Mouse (Mus musculus) brown adipose tissue, adult 24 weeks (tissue): ENCODE results near the gene Prkg1. TPM values are rescaled to one million over a fixed set of nuclear protein-coding genes. Genes with fewer than 3 reads are reported as not detected.
"Not testable (repeated sequence)": the region's sequence is repeated elsewhere in the genome, so short reads cannot be mapped to it uniquely, and the experiment has no call there.

ENCODE experiments used
- H3K27ac ChIP-seq: fragments of 200-500 bp; replicated peaks from 2 replicates; pipeline ENCODE4 v1.5.1; 2012; ENCODE audit warnings: low read depth, mild to moderate bottlenecking, low read length
- H3K4me1 ChIP-seq: fragments of 200-500 bp; 2 replicates; pipeline ENCODE4 v1.6.1; 2012; ENCODE audit warnings: low read length, mixed read lengths; ENCODE audit not compliant: control insufficient read depth, insufficient read depth, insufficient read length
- H3K4me3 ChIP-seq: fragments of 200-500 bp; 2 replicates; pipeline ENCODE4 v1.5.1; 2012; ENCODE audit warnings: low read depth, mild to moderate bottlenecking, low read length, moderate library complexity; ENCODE audit not compliant: insufficient read depth
- polyA plus RNA-seq: library from polyadenylated mRNA; stranded (reverse); fragments of >200 nt; gene quantifications from 2 replicates; pipeline ENCODE4 v1.2.4, GENCODE M21; 2012; ENCODE audit not compliant: missing spikeins, insufficient read depth, insufficient read length

The Prkg1 gene
- polyA plus RNA-seq, 1 experiment, result 1.3 TPM

- no peak overlapping the region for H3K27ac ChIP-seq
- H3K4me1 ChIP-seq, result no peaks in the 10 kb centered on the region
- H3K4me3 ChIP-seq, result no peak overlapping the region
Observed at GRCm38 (mm10) chr19:30554467-30554881, 1210.4 kb downstream of the Prkg1 start.

GRCm38 (mm10) chr19:30553740-30554139, 1211.1 kb downstream of the Prkg1 start:
- H3K27ac ChIP-seq, result no peak overlapping the region
- H3K4me1 ChIP-seq, result no peaks in the 10 kb centered on the region
- H3K4me3 ChIP-seq, result no peak overlapping the region

DNA sequence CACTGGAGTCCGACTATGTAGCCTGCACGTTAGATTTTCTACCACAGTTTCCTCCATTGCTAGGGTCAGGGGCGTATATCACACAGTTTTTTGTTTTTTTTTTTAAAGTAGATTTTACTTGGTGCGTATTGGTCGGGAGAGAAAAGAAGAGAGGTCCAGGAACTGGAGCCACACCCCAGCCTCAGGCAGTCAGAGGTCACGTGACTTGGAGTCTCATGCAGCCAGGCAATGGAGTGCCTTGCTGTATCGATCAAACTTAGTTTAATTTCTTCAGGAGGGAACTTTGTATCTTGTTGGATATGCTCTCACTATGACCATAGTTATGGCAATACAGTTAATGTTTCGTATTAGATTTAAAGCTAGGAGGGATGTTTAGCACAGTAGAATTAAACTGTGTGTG, 1212.6 kb downstream of the Prkg1 start:
- no peaks in the 10 kb centered on the region for H3K4me1 ChIP-seq
- no peak overlapping the region for H3K4me3 ChIP-seq
- no peak overlapping the region for H3K27ac ChIP-seq

DNA sequence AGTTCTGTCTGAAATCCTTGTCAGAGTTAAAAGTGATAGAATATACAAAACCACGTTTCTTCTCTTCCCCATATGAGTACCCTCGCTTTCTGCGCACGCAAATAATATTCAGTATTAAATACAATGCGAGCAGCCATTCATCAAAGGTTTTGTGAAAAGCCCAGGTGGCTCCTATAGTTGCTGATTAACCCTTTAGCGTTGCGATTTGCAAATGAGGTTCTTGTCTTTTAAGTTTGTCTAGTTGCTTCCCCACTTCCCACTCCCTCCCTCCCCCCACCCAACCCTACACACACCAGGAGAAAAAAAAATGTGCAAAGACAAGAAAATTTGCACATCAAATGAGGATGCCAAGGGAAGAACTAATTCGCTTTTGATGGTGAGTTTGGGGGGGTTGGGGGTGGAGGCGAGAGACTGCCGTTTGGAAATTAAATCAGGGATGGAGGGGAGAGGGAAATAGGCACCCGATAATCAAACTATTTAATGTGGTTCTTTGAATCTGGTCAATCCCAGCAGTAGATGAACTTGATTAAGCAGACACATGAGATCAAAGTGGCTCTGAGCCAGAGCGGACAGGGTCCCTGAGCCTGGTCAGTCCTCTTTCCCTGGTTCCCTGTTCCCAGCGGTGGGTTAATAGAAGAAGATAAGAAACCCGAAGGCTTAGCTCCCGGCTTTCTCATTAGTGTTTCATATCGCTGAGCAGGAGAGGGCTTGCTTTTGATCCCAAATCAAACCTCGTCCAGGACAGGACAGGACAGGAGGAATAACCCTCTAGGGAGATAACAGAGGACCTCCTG, 1214.8 kb downstream of the Prkg1 start:
- Histone ChIP-seq H3K4me1 (no peaks in the 10 kb centered on the region), H3K4me3 (no peak overlapping the region), H3K27ac (no peak overlapping the region)

- no peak within 1 kb of the TSS for H3K27ac ChIP-seq
- H3K4me3 ChIP-seq, result no peak within 1 kb of the TSS
- H3K4me1 ChIP-seq, result no peaks in the 10 kb centered on the region
Observed at GRCm38 (mm10) chr19:30549044-30549853, 1215.6 kb downstream of the Prkg1 start, which contains the start of gene Dkk1. TSS of gene Dkk1 (minus strand) at chr19:30549665.

GRCm38 (mm10) chr19:30548411-30549043, 1216.3 kb downstream of the Prkg1 start:
- H3K4me3 ChIP-seq, result no peak overlapping the region
- no peaks in the 10 kb centered on the region for H3K4me1 ChIP-seq
- no peak overlapping the region for H3K27ac ChIP-seq

DNA sequence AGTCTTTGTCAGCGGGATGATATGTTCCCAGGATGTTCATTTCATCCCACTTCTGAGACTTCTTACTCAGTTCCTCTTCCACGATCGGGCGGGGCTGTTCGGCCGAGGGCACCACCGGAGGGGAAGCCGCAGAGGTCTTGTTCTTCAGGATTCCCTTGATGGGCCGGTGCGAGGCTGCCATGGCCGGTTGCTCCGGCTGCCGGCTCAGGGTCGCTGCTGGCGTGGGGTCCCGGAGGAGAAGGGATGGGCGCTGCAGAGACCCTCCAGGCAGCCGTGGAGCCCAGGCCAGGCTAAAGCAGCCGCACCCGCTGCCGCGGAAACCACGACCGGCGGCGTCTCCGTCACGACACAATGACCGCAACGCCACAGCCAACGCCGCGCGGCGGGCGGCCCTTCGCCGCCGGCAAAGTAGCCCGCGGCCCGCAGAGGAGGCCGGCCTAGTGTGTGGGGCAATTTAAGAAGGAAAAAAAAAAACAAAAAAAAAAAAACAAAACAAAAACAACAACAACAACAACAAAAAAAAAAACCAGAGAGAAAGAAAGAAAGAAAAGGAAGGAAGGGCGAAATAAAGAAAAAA, 1225.4 kb downstream of the Prkg1 start:
- H3K4me1 ChIP-seq, H3K27ac ChIP-seq: not testable (repeated sequence)
- H3K4me3 ChIP-seq, result peak overlapping the region; percentile 22; the same call in 1 of the 2 replicates

GRCm38 (mm10) chr19:30516771-30517170, 1248.1 kb downstream of the Prkg1 start:
- H3K4me3 ChIP-seq, result no peak overlapping the region
- no peaks in the 10 kb centered on the region for H3K4me1 ChIP-seq
- H3K27ac ChIP-seq, result no peak overlapping the region

Other genes starting within 250 kb of the Prkg1 start
- gene A1cf, start 103.7 kb upstream of the Prkg1 start, polyA plus RNA-seq, result not detected in 2 replicates